Mouse (Mus musculus): ENCODE measurements around the gene Sox1.

Sox1 gene

GRCm38 (mm10) chr8:12389116-12389471 lies 6.0 kb upstream of the Sox1 start:
- in situ Hi-C loops (cut with MboI), result no loop called here

GRCm38 (mm10) chr8:12389801-12390639 lies 5.1 kb upstream of the Sox1 start:
- in situ Hi-C loops (cut with MboI), result no loop called here

GRCm38 (mm10) chr8:12390640-12391365 lies 4.3 kb upstream of the Sox1 start:
- in situ Hi-C loops (cut with MboI), result no loop called here

GRCm38 (mm10) chr8:12391366-12392250 lies 3.5 kb upstream of the Sox1 start:
- in situ Hi-C loops (cut with MboI), result no loop called here

- in situ Hi-C loops (cut with MboI), result no loop called here
Observed at GRCm38 (mm10) chr8:12392801-12393200, 2.3 kb upstream of the Sox1 start.

- in situ Hi-C loops (cut with MboI), result no loop called here
Observed at GRCm38 (mm10) chr8:12394385-12395000, 602 bp upstream of the Sox1 start.

GRCm38 (mm10) chr8:12396501-12397345 lies 1.6 kb downstream of the Sox1 start:
- in situ Hi-C loops (cut with MboI), result no loop called here

- in situ Hi-C loops (cut with MboI), result no loop called here
Observed at GRCm38 (mm10) chr8:12397346-12397925, 2.3 kb downstream of the Sox1 start.

GRCm38 (mm10) chr8:12398011-12398945 lies 3.2 kb downstream of the Sox1 start:
- in situ Hi-C loops (cut with MboI), result no loop called here

GRCm38 (mm10) chr8:12399421-12400205 lies 4.5 kb downstream of the Sox1 start:
- in situ Hi-C loops (cut with MboI), result no loop called here

GRCm38 (mm10) chr8:12400611-12401390 lies 5.7 kb downstream of the Sox1 start:
- in situ Hi-C loops (cut with MboI), result no loop called here

- in situ Hi-C loops (cut with MboI), result no loop called here
Observed at GRCm38 (mm10) chr8:12401391-12402270, 6.5 kb downstream of the Sox1 start.

- in situ Hi-C loops (cut with MboI), result no loop called here
Observed at GRCm38 (mm10) chr8:12402709-12403108, 7.6 kb downstream of the Sox1 start.

GRCm38 (mm10) chr8:12408020-12408419 lies 12.9 kb downstream of the Sox1 start:
- in situ Hi-C loops (cut with MboI), result no loop called here

- in situ Hi-C loops (cut with MboI), result no loop called here
Observed at GRCm38 (mm10) chr8:12409976-12410375, 14.9 kb downstream of the Sox1 start.

GRCm38 (mm10) chr8:12417056-12417455 lies 22.0 kb downstream of the Sox1 start:
- in situ Hi-C loops (cut with MboI), result no loop called here

GRCm38 (mm10) chr8:12420537-12420936 lies 25.4 kb downstream of the Sox1 start:
- in situ Hi-C loops (cut with MboI), result no loop called here
